ENCODE assay signal across 8 mouse cellular contexts in the genomic region with DNA sequence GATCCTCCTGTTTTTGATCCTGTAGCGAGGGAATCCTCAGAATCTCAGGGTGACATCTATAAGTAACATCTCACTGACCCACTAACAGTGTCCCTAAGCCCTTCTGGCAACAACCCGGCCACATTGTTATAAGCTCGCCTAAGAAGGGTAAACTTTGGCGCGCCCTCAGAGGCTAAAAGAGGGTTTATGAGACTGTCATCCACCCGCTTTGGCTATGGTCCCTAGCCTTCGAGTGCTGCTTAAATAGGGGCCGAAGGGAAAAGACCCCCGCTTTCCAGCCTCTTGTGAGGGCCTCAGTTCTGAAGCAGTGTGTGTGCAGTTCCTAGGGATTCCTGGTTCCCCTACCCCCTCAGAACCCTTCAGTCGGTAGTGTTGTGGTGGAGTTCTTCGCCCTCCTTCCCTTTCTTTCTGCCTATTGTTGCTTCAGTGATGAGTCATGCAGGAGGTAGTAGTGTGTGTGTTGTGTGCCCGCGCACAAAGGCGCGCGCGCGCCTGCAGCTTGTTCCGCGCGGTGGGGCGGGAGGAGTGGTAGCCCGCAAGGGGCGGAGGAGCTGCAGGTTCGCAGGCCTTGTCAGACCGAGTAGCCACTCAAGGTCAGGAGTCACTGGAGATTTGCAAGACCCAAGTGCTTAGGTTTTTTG. TPM values are rescaled to one million over a fixed set of nuclear protein-coding genes. Genes with fewer than 3 reads are reported as not detected.
DNase-seq lines count a peak whose midpoint lies in the region; ATAC-seq and TF ChIP-seq lines count a peak whose summit lies in the region.

No protein-coding gene starts in this region.

- 0 out of 2 replicates have a peak, but pooled peaks have one; percentile 1 for ATAC-seq in heart, embryonic 15.5 days (replicated peaks; ENCODE audit: insufficient number of reproducible peaks, insufficient read depth, low FRiP score, low read depth)
- peak; percentile 3; the same call in 1 of the 2 replicates for ATAC-seq in lung, postnatal 0 days

- H3K27ac ChIP-seq in embryonic facial prominence, embryonic 10.5 days (replicated peaks), result peak overlapping the region; percentile 90
- peak overlapping the region; percentile 97 for H3K27ac ChIP-seq in heart, embryonic 15.5 days
- H3K27ac ChIP-seq in lung, postnatal 0 days (ENCODE audit: low read length), result peak overlapping the region; percentile 98
- H3K27ac ChIP-seq in olfactory bulb, adult 2 months (ENCODE audit: insufficient read depth, low read depth, low read length), result peak overlapping the region; percentile 55

- DNase-seq in adrenal gland, adult (ENCODE audit: inconsistent age in 2 of 2, low spot score in 1 of 2), result peak; percentile 91 to 94
- peak; percentile 70 for DNase-seq in embryonic facial prominence, embryonic 10.5 days (ENCODE audit: low spot score)
- DNase-seq in kidney, postnatal 25 days, result peak; percentile 66 to 90
- DNase-seq in lung, postnatal 0 days (ENCODE audit: low spot score), result peak; percentile 94
- DNase-seq in thymus, postnatal 0 days (ENCODE audit: low spot score), result peak; percentile 82

- H3K79me2 ChIP-seq in C2C12 (ENCODE audit: control insufficient read depth, insufficient read depth), result peaks cover 52% of the 10 kb centered on the region

- peaks cover 80% of the 10 kb centered on the region for H3K4me1 ChIP-seq in embryonic facial prominence, embryonic 10.5 days
- H3K4me1 ChIP-seq in heart, embryonic 15.5 days (replicated peaks), result peaks cover 58% of the 10 kb centered on the region
- H3K4me1 ChIP-seq in lung, postnatal 0 days (ENCODE audit: insufficient read depth, low read depth, low read length), result peaks cover 29% of the 10 kb centered on the region; the same call in 1 of the 2 replicates
- peaks cover 36% of the 10 kb centered on the region for H3K4me1 ChIP-seq in olfactory bulb, adult 2 months (ENCODE audit: control insufficient read depth, insufficient read depth, low read length)

- peaks cover 16% of the 10 kb centered on the region for H3K79me3 ChIP-seq in C2C12 (ENCODE audit: low read depth)

- peak overlapping the region; percentile 58 for H3ac ChIP-seq in C2C12 (ENCODE audit: control insufficient read depth, insufficient read length, low read depth)

- H3K4me2 ChIP-seq in heart, embryonic 15.5 days, result peak overlapping the region; percentile 83
- H3K4me2 ChIP-seq in lung, postnatal 0 days (replicated peaks; ENCODE audit: low read depth, low read length), result peak overlapping the region; percentile 84

- no peak for TF ChIP-seq CTCF in C2C12 (IDR thresholded peaks at IDR 0.05; ENCODE audit: control insufficient read depth, insufficient read depth, insufficient read length)
- TF ChIP-seq CTCF in lung, postnatal 0 days (IDR thresholded peaks at IDR 0.05), result peak; percentile 4; the same call in 1 of the 2 replicates
- TF ChIP-seq CTCF in olfactory bulb, adult 2 months (IDR thresholded peaks at IDR 0.05; ENCODE audit: insufficient read depth, low read depth, low read length), result no peak

- WGBS in embryonic facial prominence, embryonic 10.5 days, result 2% methylated on average over 26 of the region's 26 CpGs
- WGBS in heart, embryonic 15.5 days, result under 1% methylated on average over 26 of the region's 26 CpGs
- 1% methylated on average over 26 of the region's 26 CpGs for WGBS in lung, postnatal 0 days
- WGBS in olfactory bulb, adult 2 months, result 1% methylated on average over 26 of the region's 26 CpGs

- peak overlapping the region; percentile 60 for H3K9ac ChIP-seq in heart, embryonic 15.5 days
- peak overlapping the region; percentile 51 for H3K9ac ChIP-seq in lung, postnatal 0 days (replicated peaks; ENCODE audit: low read depth)

- no peak; the same call in 1 of the 2 replicates for TF ChIP-seq EP300 in lung, postnatal 0 days (IDR thresholded peaks at IDR 0.05)

- no peaks in the 10 kb centered on the region for H3K36me3 ChIP-seq in C2C12 (ENCODE audit: control insufficient read depth, insufficient read depth)
- peaks cover 14% of the 10 kb centered on the region for H3K36me3 ChIP-seq in embryonic facial prominence, embryonic 10.5 days (replicated peaks)
- no peaks in the 10 kb centered on the region for H3K36me3 ChIP-seq in heart, embryonic 15.5 days
- no peaks in the 10 kb centered on the region for H3K36me3 ChIP-seq in lung, postnatal 0 days (ENCODE audit: insufficient read depth, low read length)

- H3K9me3 ChIP-seq in embryonic facial prominence, embryonic 10.5 days, result no peaks in the 10 kb centered on the region
- no peaks in the 10 kb centered on the region for H3K9me3 ChIP-seq in heart, embryonic 15.5 days (replicated peaks)
- H3K9me3 ChIP-seq in lung, postnatal 0 days (ENCODE audit: low read length), result no peaks in the 10 kb centered on the region

- TF ChIP-seq POLR2A in olfactory bulb, adult 2 months (IDR thresholded peaks at IDR 0.05; ENCODE audit: insufficient read depth, low read depth, low read length), result no peak

- peak overlapping the region; percentile 33 for H3K4me3 ChIP-seq in C2C12 (ENCODE audit: insufficient read depth, poor library complexity, severe bottlenecking)
- H3K4me3 ChIP-seq in embryonic facial prominence, embryonic 10.5 days, result peak overlapping the region; percentile 91
- peak overlapping the region; percentile 90 for H3K4me3 ChIP-seq in heart, embryonic 15.5 days
- peak overlapping the region; percentile 81 for H3K4me3 ChIP-seq in lung, postnatal 0 days (ENCODE audit: low read depth, low read length)
- H3K4me3 ChIP-seq in olfactory bulb, adult 2 months (ENCODE audit: insufficient read depth, low read depth, low read length), result peak overlapping the region; percentile 91

- no peaks in the 10 kb centered on the region for H3K27me3 ChIP-seq in C2C12 (ENCODE audit: control insufficient read depth, insufficient read depth, insufficient read length)
- H3K27me3 ChIP-seq in embryonic facial prominence, embryonic 10.5 days (replicated peaks; ENCODE audit: low read depth, poor library complexity, severe bottlenecking), result peaks cover 15% of the 10 kb centered on the region; the same call in 1 of the 2 replicates
- no peaks in the 10 kb centered on the region for H3K27me3 ChIP-seq in heart, embryonic 15.5 days
- H3K27me3 ChIP-seq in lung, postnatal 0 days (replicated peaks; ENCODE audit: insufficient read depth, low read length), result no peaks in the 10 kb centered on the region

TF ChIP-seq in C2C12, 6 proteins besides CTCF, POLR2A, EP300 and RAD21:
- TF ChIP-seq MYOD1 (IDR thresholded peaks at IDR 0.05; ENCODE audit: control insufficient read depth, insufficient read length, low read depth), result no peak
- TF ChIP-seq MAX (IDR thresholded peaks at IDR 0.05), result peak; percentile 85
- peak; percentile 3 for TF ChIP-seq FOSL1 (IDR thresholded peaks at IDR 0.05; ENCODE audit: insufficient read depth, low read length, poor library complexity, severe bottlenecking)
- TF ChIP-seq CEBPB (IDR thresholded peaks at IDR 0.05; ENCODE audit: low read depth), result peak; percentile 58

RNA-seq across cellular contexts. Expression of a gene that starts 1.9 kb away (rescaled TPM):
- 7.5 TPM for polyA plus RNA-seq in C2C12 (2012; fragmentation: generic; extraction: Trizol)
- 5.2 and 5.3 TPM in 2 replicates for polyA plus RNA-seq in embryonic facial prominence, embryonic 10.5 days (2016; fragmentation: Nextera tagmentation; extraction: Ambion mirVana)
- polyA plus RNA-seq in heart, embryonic 15.5 days (2015; fragmentation: Nextera tagmentation; extraction: Ambion mirVana), result 3.0 and 3.7 TPM in 2 replicates
- 4.7 and 4.9 TPM in 2 replicates for polyA plus RNA-seq in lung, postnatal 0 days (2015; fragmentation: Nextera tagmentation; extraction: Ambion mirVana)
- not detected in 2 replicates for polyA plus RNA-seq in olfactory bulb, adult 2 months (2012; ENCODE audit: insufficient read depth, insufficient read length, low replicate concordance, missing spikeins)
- polyA plus RNA-seq in thymus, postnatal 0 days (2015; fragmentation: Nextera tagmentation; extraction: Ambion mirVana), result 4.9 and 5.8 TPM in 2 replicates

Comparison
In these comparisons a context has a peak if more than half of its experiments do, and no peak if none do; other contexts are left out.
1. Peak in every context shown above with its lines: DNase-seq, ATAC-seq, H3K4me3 ChIP-seq and H3K27ac ChIP-seq.
2. H3K4me3 ChIP-seq: peak in every context shown above with its lines; median percentile 91 in embryonic facial prominence, embryonic 10.5 days; 91 in olfactory bulb, adult 2 months; 90 in heart, embryonic 15.5 days; 81 in lung, postnatal 0 days; 33 in C2C12.